Mouse (Mus musculus) small intestine, adult 2 months (tissue): ENCODE data around the gene Spg7. TPM values are rescaled to one million over a fixed set of nuclear protein-coding genes. Genes with fewer than 3 reads are reported as not detected.
A peak's percentile ranks its signal among the peaks of the same experiment; 100 is the strongest.

ENCODE experiments used
- H3K27ac ChIP-seq: fragments of 200-500 bp; 2 replicates; pipeline ENCODE4 v1.5.1; 2012; ENCODE audit warnings: low read depth, low read length, control low read depth, inconsistent platforms; ENCODE audit not compliant: insufficient read depth
- H3K27me3 ChIP-seq: fragments of 200-500 bp; 2 replicates; pipeline ENCODE4 v1.6.1; 2012; ENCODE audit warnings: mild to moderate bottlenecking, moderate library complexity, low read length, inconsistent platforms; ENCODE audit not compliant: control insufficient read depth, insufficient read depth
- H3K36me3 ChIP-seq: fragments of 200-500 bp; 2 replicates; pipeline ENCODE4 v1.6.1; 2012; ENCODE audit warnings: mild to moderate bottlenecking, low read length, control low read depth, inconsistent platforms; ENCODE audit not compliant: control insufficient read depth, insufficient read depth
- H3K4me1 ChIP-seq: fragments of 200-500 bp; 2 replicates; pipeline ENCODE4 v1.6.1; 2012; ENCODE audit warnings: low read length, inconsistent platforms, mixed read lengths; ENCODE audit not compliant: control insufficient read depth, insufficient read depth, insufficient read length
- H3K4me3 ChIP-seq: fragments of 200-500 bp; 2 replicates; pipeline ENCODE4 v1.5.1; 2012; ENCODE audit warnings: low read depth, mild to moderate bottlenecking, control low read depth, inconsistent platforms, low read length, moderate library complexity
- CTCF ChIP-seq: fragments of 200-500 bp; IDR thresholded peaks from 2 replicates; pipeline ENCODE4 v1.5.1; 2012; ENCODE audit warnings: low read depth, mild to moderate bottlenecking, control low read depth, inconsistent platforms, low read length, moderate library complexity, mixed read lengths; ENCODE audit not compliant: insufficient replicate concordance, insufficient read length; ENCODE audit errors: extremely low read depth
- POLR2A ChIP-seq: fragments of 200-500 bp; IDR thresholded peaks from 2 replicates; pipeline ENCODE4 v1.6.1; 2012; ENCODE audit warnings: low read depth, mild to moderate bottlenecking, control low read depth, inconsistent platforms, low read length, moderate library complexity
- WGBS: fragments of 180-500 bp; shearing (Covaris S2); methylation state at CpG from one replicate; pipeline ENCODE4 v1.1.7; 2018; 5-methylcytosine and 5-hydroxymethylcytosine counted together
- polyA plus RNA-seq: library from polyadenylated mRNA; depleted of rRNA; stranded (reverse); fragments of >200 nt; gene quantifications from 2 replicates; pipeline ENCODE4 v1.2.3, GENCODE M21; 2012

The Spg7 gene
- polyA plus RNA-seq, 1 experiment = 132 TPM

DNA sequence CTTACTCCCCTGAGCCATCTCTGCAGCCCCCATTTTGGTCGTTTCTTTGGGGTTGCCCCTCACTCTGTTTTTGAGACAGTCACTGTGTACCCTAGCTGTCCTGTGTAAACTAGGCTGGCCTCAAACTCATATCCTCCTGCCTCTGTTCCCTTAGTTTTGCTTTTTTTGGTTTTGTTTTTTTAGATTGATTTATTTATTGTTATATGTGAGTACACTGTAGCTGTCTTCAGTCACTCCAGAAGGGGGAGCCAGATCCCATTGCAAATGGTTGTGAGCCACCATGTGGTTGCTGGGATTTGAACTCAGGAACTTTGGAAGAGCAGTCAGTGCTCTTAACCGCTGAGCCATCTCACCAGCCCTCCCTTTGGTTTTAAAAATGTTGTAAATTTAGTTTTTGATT is 43.8 kb downstream of the Spg7 start:
- Histone ChIP-seq H3K27ac (no peak overlapping the region), H3K36me3 (peaks cover 22% of the 10 kb centered on the region), H3K4me1 (no peaks in the 10 kb centered on the region), H3K4me3 (no peak overlapping the region), H3K27me3 (no peaks in the 10 kb centered on the region)
- TF ChIP-seq CTCF (peak; percentile 38; the same call in 1 of the 2 replicates), POLR2A (no peak)
- WGBS = 50% methylated on average over 2 of the region's 2 CpGs

- no peaks in the 10 kb centered on the region for H3K4me1 ChIP-seq
- no peak overlapping the region for H3K4me3 ChIP-seq
- WGBS = 49% methylated on average over 1 of the region's 1 CpGs
- H3K27ac ChIP-seq = no peak overlapping the region
- TF ChIP-seq CTCF = no peak
- TF ChIP-seq POLR2A = no peak
- H3K36me3 ChIP-seq = peaks cover 22% of the 10 kb centered on the region
- H3K27me3 ChIP-seq = no peaks in the 10 kb centered on the region
Observed at GRCm38 (mm10) chr8:123108010-123108409, 45.3 kb downstream of the Spg7 start.

DNA sequence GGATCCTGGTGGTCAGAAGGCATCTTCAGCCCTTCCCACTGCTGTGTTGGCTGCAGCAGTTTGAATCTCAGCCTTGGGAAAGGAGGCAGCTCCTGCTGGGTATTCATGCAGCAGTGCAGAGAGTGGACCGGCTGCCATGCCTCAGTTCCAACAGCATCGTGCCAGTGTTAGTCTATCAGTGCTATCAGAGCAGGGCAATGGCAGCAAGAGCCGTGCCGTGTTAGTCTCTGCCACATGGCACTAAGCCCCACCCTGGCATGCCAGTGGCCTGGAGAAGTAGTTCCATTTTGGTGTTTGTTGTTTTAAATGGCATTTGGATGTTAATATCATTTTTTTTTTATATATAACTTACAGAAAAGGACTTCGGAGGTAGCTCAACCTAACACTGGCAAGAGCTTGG is 46.2 kb downstream of the Spg7 start:
- WGBS = 73% methylated on average over 5 of the region's 5 CpGs
- Histone ChIP-seq H3K4me3 (no peak overlapping the region), H3K27me3 (no peaks in the 10 kb centered on the region), H3K27ac (no peak overlapping the region), H3K36me3 (peaks cover 14% of the 10 kb centered on the region), H3K4me1 (no peaks in the 10 kb centered on the region)
- TF ChIP-seq CTCF (no peak), POLR2A (no peak)

DNA sequence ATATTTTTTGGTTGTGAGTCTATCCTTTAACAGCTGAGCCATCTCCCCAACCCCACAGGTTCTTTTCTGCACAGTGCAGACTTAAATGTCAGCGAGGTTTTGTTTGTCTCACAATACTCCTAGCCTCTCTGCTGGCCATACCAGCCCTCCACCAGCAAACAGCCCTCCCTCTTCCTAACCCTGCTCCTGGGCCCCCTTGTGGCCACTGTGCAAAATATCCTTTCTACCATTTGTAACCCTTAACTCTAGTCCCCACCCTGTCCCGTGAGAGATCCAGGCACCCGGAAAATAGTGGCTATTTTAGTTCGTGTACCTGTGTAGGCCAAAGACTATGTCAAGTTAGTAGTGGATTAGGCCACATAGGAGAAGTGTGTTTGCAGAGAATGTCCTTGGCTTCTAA is 47.9 kb downstream of the Spg7 start:
- H3K4me1 ChIP-seq = no peaks in the 10 kb centered on the region
- H3K27ac ChIP-seq = no peak overlapping the region
- 6% methylated on average over 4 of the region's 4 CpGs for WGBS
- no peaks in the 10 kb centered on the region for H3K36me3 ChIP-seq
- TF ChIP-seq CTCF (peak; percentile 75; the same call in 1 of the 2 replicates), POLR2A (no peak)
- H3K27me3 ChIP-seq = peaks cover 2% of the 10 kb centered on the region; the same call in 1 of the 2 replicates
- H3K4me3 ChIP-seq = no peak overlapping the region

DNA sequence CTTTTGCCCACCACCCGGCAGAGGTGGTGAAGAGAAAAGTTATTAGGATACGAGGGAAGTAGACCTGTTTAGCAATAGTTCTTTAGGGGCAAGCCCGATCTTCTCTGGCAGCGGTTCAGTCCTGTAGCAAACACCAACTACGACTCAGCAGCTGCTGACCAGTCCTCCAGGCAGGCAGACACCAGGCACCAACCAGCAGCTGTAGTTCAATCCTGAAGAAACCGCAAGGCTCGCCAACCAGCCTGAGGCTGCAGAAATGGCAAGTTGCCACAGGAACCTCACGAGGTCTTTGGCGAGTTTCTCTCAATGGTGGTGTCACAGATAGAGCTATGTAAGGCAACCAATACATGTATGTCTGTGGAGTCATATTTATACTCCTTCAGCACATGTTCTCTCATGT is 50.1 kb downstream of the Spg7 start:
- WGBS = 67% methylated on average over 9 of the region's 9 CpGs

DNA sequence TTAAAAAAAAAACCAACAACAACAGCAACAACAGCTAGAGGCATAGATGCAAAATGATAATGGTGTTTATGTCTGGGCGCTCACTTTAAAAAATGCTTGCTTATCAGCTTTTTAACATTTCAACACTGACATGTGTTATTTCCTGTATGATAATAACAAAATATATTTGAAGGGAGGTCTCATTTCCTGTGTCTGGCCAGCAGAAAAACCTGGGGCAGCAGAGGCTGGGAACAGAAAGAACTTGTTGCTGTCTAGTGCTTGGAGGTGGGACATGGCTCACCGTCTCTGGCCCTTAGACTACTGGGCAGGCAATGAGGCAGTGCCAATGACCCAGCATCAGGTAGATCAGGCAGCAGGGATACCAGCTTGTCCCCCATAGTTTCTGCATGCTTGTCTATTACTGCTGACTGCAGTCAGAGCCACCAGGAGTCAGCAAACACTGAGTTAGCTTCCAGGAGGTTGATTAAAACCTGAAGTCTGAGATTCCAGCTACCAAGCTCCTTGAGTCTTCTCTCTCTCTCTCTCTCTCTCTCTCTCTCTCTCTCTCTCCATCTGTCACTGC is 51.2 kb downstream of the Spg7 start:
- TF ChIP-seq POLR2A (no peak), CTCF (no peak)
- H3K27ac ChIP-seq = no peak overlapping the region
- peaks cover 29% of the 10 kb centered on the region for H3K27me3 ChIP-seq
- WGBS = 40% methylated on average over 2 of the region's 2 CpGs
- peaks cover 9% of the 10 kb centered on the region for H3K4me1 ChIP-seq
- no peak overlapping the region for H3K4me3 ChIP-seq
- no peaks in the 10 kb centered on the region for H3K36me3 ChIP-seq

More for the DNA sequence above, 50.1 kb downstream of the Spg7 start:
- H3K27ac ChIP-seq = no peak overlapping the region
- H3K4me3 ChIP-seq = no peak overlapping the region
- no peak for TF ChIP-seq POLR2A
- TF ChIP-seq CTCF = no peak
- H3K36me3 ChIP-seq = no peaks in the 10 kb centered on the region
- H3K27me3 ChIP-seq = peaks cover 18% of the 10 kb centered on the region
- peaks cover 9% of the 10 kb centered on the region for H3K4me1 ChIP-seq

DNA sequence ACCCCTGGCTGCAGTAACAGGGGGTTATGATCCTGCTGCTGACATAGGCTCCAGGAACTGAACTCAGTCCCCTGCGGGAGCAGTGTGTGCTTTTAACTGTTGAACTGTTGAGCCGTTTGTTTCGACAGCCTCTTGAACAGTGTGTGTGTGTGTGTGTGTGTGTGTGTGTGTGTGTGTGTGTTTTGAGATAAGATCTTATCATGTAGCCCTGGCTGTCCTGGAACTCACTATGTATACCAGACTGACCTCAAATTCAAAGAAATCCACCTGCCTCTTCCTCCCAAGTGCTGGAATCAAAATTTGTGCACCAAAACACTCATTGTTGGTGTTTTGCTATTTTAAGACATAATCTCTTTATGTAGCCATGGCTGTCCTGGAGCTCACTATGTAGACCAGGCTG is 51.9 kb downstream of the Spg7 start:
- Histone ChIP-seq H3K4me1 (peaks cover 9% of the 10 kb centered on the region), H3K27me3 (peaks cover 30% of the 10 kb centered on the region), H3K27ac (no peak overlapping the region), H3K4me3 (no peak overlapping the region), H3K36me3 (no peaks in the 10 kb centered on the region)
- 12% methylated on average over 3 of the region's 3 CpGs for WGBS
- no peak for TF ChIP-seq POLR2A
- no peak for TF ChIP-seq CTCF

GRCm38 (mm10) chr8:123117127-123117731 is 54.5 kb downstream of the Spg7 start, which contains the start of gene Cpne7:
TSS of gene Cpne7 (plus strand) at chr8:123117374.
- WGBS = 2% methylated on average over 51 of the region's 51 CpGs

More at GRCm38 (mm10) chr8:123117127-123117731, 54.5 kb downstream of the Spg7 start, which contains the start of gene Cpne7:
- Histone ChIP-seq H3K27ac (no peak within 1 kb of the TSS), H3K27me3 (peaks cover 30% of the 10 kb centered on the region), H3K36me3 (no peaks in the 10 kb centered on the region), H3K4me1 (peaks cover 9% of the 10 kb centered on the region), H3K4me3 (peak within 1 kb of the TSS; percentile 56)
- TF ChIP-seq POLR2A = no peak
- no peak for TF ChIP-seq CTCF
